Mouse (Mus musculus) mouse embryonic stem cell (cell line): ENCODE measurements around the gene Nop58.

ENCODE experiments used
- in situ Hi-C, 2 experiments: fragments of 300-500 bp; cut with MboI; formaldehyde crosslinking; loops; 1 replicate in 1 of 2; 3 replicates in 1 of 2; pipeline ENCODE4 v1.14.3; 2019 to 2020; ENCODE audit warnings: low sequenced_read_pairs in 2 of 2, low pct_unique_long_range_greater_than_20kb in 1 of 2, mixed read lengths in 1 of 2; ENCODE audit not compliant: unreplicated experiment in 1 of 2

Nop58 gene

DNA sequence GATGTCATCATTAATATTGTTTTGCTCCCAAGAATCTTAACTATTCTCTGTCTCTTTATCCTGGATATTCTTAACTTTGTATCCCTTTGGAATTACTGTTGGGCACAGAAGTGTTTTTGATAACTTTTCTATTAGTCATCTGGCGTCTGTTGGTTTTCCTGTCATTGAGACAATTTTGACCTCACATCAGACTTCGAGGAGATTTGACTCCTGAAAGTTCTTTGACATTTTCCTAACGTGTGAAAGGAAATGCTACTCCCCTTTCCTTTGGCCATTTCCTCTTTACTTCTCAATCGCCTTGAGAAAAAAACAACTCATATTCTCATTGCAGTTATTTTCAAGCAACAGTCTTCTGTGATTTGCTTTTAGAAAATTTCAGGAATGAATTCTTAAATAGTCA, 80.5 kb downstream of the Nop58 start:
- in situ Hi-C loops: no loop called here

DNA sequence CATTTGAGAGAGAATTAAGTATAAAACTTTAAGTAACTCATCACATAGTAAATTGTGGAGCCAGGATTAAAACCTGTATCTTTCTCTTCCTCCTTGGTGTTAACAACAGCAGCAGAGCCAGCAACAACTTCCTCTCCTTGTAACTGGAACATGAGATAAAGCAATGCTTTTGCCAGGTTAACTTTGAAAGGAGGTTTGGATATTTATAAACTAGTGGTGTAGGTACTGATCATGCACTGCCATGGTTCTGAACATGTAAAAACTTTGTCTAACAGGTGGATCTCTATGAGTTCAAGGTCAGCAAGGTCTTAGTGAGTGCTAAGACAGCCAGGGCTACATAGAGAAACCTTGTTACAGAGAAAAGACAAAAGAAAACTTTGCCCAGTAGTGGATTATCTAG, 81.9 kb downstream of the Nop58 start:
- in situ Hi-C loops: no loop called here
